Mouse (Mus musculus): ENCODE measurements around the gene Smco4. TPM values are rescaled to one million over a fixed set of nuclear protein-coding genes. Genes with fewer than 3 reads are reported as not detected.

Gene Smco4
- polyA plus RNA-seq, 1 experiment: 32.0 TPM

DNA sequence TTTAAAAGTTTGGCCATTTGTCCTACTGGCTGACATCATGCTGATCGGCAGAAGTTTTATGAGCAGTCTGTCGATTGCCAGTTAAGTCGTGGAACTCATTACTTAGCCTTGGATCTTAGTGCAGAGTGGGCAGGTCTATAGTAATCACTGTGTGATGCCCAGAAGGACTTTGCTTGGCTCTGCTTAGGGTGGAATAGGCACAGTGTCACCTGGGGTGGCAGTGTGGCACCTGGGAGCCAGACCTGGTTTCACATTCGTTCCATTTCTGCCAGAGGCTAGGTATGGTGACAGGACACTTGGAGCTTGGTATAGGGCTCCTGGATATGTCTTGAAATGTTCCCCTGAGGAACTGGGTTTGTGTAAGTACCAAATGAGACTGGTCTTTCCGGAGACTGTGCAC lies 6.8 kb downstream of the Smco4 start:
- WGBS: 51% methylated on average over 5 of the region's 5 CpGs
- H3K4me1 ChIP-seq (ENCODE audit: control insufficient read depth, insufficient read depth, low read length): peaks cover 40% of the 10 kb centered on the region
- H3K27ac ChIP-seq (ENCODE audit: insufficient read depth, low read depth, low read length): no peak overlapping the region
- H3K27me3 ChIP-seq (replicated peaks; ENCODE audit: control insufficient read depth, insufficient read depth, low read length): no peaks in the 10 kb centered on the region
- DNase-seq: no peak
- H3K36me3 ChIP-seq (ENCODE audit: control insufficient read depth, insufficient read depth, low read length): no peaks in the 10 kb centered on the region
- TF ChIP-seq CTCF (conservative IDR thresholded peaks at IDR 0.05; ENCODE audit: insufficient read depth, insufficient read length, low read depth, low read length): no peak
- no peak for TF ChIP-seq POLR2A (IDR thresholded peaks at IDR 0.05; ENCODE audit: low read depth, low read length)
- no peak overlapping the region for H3K4me3 ChIP-seq (ENCODE audit: insufficient read depth, low read depth, low read length)

DNA sequence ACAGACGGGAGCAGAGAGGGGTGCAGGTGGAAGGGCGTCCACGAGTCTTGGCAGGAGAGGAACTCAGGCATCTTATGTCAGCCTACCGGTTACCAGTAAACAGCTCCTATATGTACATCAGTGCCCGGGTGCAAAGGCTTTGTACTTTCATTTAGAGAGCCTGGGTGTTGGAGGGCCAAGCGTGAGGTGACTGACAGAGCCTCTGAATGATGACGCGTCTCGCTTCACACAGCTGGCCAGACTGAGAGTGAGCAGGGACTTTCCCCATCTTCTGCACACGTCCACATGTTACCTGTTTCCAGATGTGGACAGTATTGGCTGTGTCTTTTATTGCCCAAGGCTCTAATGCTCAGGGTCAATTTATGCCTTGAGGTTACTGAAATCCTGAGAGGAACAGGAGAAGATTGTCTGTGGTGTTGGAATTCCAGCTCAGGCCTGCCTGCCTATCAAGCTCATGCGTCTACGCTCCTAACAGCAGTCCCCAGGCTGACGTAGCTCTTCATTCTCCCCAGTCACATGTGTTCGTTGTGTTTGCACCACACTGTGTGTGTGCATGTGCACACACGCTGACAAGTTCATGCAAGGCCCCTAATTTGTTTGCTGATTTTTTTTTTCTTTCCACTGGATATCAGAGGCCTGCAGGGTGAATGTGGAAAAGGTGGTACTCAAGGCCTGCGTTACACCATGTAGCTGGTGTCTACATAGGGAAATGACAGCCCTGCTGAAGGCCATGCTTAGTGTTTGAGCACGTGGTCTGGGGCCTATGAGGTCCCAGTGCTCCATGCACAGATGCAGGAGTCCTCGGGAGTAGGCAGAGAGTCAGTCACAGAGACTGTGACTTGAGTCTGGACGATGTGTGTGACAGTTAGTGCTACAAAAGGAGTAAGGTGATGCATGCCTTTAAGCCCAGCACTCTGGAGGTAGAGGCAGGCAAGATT lies 8.4 kb downstream of the Smco4 start:
- no peaks in the 10 kb centered on the region for H3K36me3 ChIP-seq (ENCODE audit: control insufficient read depth, insufficient read depth, low read length)
- H3K27me3 ChIP-seq (replicated peaks; ENCODE audit: control insufficient read depth, insufficient read depth, low read length): no peaks in the 10 kb centered on the region
- TF ChIP-seq CTCF (conservative IDR thresholded peaks at IDR 0.05; ENCODE audit: insufficient read depth, insufficient read length, low read depth, low read length) (no peak), POLR2A (IDR thresholded peaks at IDR 0.05; ENCODE audit: low read depth, low read length) (no peak)
- H3K4me3 ChIP-seq (ENCODE audit: insufficient read depth, low read depth, low read length): no peak overlapping the region
- peak overlapping the region; percentile 45 for H3K27ac ChIP-seq (ENCODE audit: insufficient read depth, low read depth, low read length)
- H3K4me1 ChIP-seq (ENCODE audit: control insufficient read depth, insufficient read depth, low read length): peaks cover 46% of the 10 kb centered on the region
- DNase-seq: no peak
- WGBS: 82% methylated on average over 19 of the region's 19 CpGs

DNA sequence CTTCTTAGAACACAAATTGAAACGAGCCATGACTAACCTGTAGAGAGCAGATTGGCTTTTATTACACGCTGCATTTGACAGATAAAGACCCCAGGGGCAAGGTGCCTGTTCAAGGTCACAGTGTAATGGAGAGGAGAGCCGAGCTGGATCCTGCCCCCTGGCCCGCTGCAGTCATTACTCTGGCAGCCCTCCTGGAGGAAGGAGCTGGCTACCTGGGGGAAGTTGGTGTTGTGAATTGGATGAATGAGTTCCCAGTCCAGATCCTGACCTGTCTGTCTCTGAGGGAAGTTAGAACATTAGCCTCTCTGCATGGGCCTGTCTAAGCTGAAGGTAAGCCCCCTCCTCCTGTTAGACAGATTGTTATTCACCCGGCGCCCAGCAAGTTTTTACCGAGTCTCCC lies 9.2 kb downstream of the Smco4 start:
- no peaks in the 10 kb centered on the region for H3K27me3 ChIP-seq (replicated peaks; ENCODE audit: control insufficient read depth, insufficient read depth, low read length)
- peak overlapping the region; percentile 45 for H3K27ac ChIP-seq (ENCODE audit: insufficient read depth, low read depth, low read length)

DNA sequence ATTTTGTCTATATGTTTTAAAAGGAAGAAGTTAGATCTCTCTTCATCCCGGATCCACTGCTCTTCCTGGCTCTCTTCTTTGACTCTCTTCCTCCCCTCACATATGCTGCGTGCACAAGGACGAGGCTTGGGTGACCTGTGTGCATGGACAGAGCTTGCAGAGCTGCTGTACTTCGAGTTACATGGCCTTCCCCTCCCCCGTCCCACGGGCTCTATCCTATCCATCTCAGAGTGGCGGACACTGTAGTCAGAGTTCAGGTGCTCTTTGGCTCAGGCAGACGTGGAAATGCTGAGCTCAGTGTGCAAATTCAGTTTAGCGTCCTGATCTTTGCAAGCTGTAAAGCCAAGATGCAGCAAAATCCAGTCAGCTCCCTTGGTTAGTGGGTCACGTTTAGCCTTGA lies 10.1 kb downstream of the Smco4 start:
- Histone ChIP-seq H3K4me3 (ENCODE audit: insufficient read depth, low read depth, low read length) (no peak overlapping the region), H3K27me3 (replicated peaks; ENCODE audit: control insufficient read depth, insufficient read depth, low read length) (no peaks in the 10 kb centered on the region), H3K4me1 (ENCODE audit: control insufficient read depth, insufficient read depth, low read length) (peaks cover 55% of the 10 kb centered on the region), H3K27ac (ENCODE audit: insufficient read depth, low read depth, low read length) (peak overlapping the region; percentile 45; the same call in 1 of the 2 replicates), H3K36me3 (ENCODE audit: control insufficient read depth, insufficient read depth, low read length) (no peaks in the 10 kb centered on the region)
- DNase-seq: no peak
- WGBS: 53% methylated on average over 10 of the region's 10 CpGs
- TF ChIP-seq CTCF (conservative IDR thresholded peaks at IDR 0.05; ENCODE audit: insufficient read depth, insufficient read length, low read depth, low read length) (no peak), POLR2A (IDR thresholded peaks at IDR 0.05; ENCODE audit: low read depth, low read length) (no peak)

More for the DNA sequence above, 9.2 kb downstream of the Smco4 start:
- 47% methylated on average over 7 of the region's 7 CpGs for WGBS
- DNase-seq: peak; percentile 47
- TF ChIP-seq CTCF (conservative IDR thresholded peaks at IDR 0.05; ENCODE audit: insufficient read depth, insufficient read length, low read depth, low read length) (no peak), POLR2A (IDR thresholded peaks at IDR 0.05; ENCODE audit: low read depth, low read length) (no peak)
- Histone ChIP-seq H3K4me3 (ENCODE audit: insufficient read depth, low read depth, low read length) (no peak overlapping the region), H3K36me3 (ENCODE audit: control insufficient read depth, insufficient read depth, low read length) (no peaks in the 10 kb centered on the region), H3K4me1 (ENCODE audit: control insufficient read depth, insufficient read depth, low read length) (peaks cover 51% of the 10 kb centered on the region)

DNA sequence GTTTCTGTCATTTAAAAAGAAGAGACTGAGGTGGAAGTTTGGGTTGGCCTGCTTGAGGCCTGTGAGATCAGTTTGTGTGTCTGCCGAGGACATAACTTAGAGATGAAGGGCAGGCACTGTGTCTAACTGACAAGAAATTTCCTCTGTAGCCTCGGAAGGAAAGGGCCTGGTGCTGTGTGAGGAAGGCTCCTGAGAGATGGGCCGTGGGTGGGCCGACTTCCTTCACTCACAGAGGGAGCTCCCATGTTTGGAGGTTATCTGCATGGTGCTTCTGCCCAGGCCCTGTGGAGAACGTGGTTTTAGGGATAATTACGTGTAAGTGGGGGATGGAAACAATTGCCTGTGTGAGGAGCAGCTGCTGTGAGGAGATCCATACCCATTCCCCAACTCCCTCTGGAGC lies 10.6 kb downstream of the Smco4 start:
- Histone ChIP-seq H3K36me3 (ENCODE audit: control insufficient read depth, insufficient read depth, low read length) (no peaks in the 10 kb centered on the region), H3K4me3 (ENCODE audit: insufficient read depth, low read depth, low read length) (no peak overlapping the region), H3K27me3 (replicated peaks; ENCODE audit: control insufficient read depth, insufficient read depth, low read length) (no peaks in the 10 kb centered on the region), H3K27ac (ENCODE audit: insufficient read depth, low read depth, low read length) (peak overlapping the region; percentile 45), H3K4me1 (ENCODE audit: control insufficient read depth, insufficient read depth, low read length) (peaks cover 54% of the 10 kb centered on the region)
- TF ChIP-seq CTCF (conservative IDR thresholded peaks at IDR 0.05; ENCODE audit: insufficient read depth, insufficient read length, low read depth, low read length): no peak
- TF ChIP-seq POLR2A (IDR thresholded peaks at IDR 0.05; ENCODE audit: low read depth, low read length): no peak
- peak; percentile 56 for DNase-seq
- 52% methylated on average over 6 of the region's 6 CpGs for WGBS

DNA sequence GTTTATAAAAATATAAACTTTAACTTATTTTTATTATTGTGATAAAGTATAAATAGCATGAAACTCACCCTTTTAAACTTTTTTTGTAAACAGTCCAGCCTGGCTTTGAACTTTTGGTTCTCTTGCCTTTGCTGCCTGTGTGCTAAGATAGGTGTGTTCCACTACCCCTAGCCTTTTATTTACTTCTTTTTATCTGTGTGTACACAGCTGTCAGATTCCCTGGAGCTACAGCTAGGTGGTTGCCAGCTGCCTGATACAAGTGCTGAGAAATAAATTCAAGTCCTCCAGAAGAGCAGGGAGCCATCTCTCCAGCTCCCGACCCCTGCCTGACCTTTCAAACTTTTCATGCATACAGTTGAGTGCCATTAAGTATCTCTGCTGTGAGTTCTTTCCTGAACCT lies 12.1 kb downstream of the Smco4 start:
- TF ChIP-seq POLR2A (IDR thresholded peaks at IDR 0.05; ENCODE audit: low read depth, low read length): no peak
- TF ChIP-seq CTCF (conservative IDR thresholded peaks at IDR 0.05; ENCODE audit: insufficient read depth, insufficient read length, low read depth, low read length): no peak
- no peak for DNase-seq
- peaks cover 54% of the 10 kb centered on the region for H3K4me1 ChIP-seq (ENCODE audit: control insufficient read depth, insufficient read depth, low read length)
- no peaks in the 10 kb centered on the region for H3K36me3 ChIP-seq (ENCODE audit: control insufficient read depth, insufficient read depth, low read length)
- H3K27me3 ChIP-seq (replicated peaks; ENCODE audit: control insufficient read depth, insufficient read depth, low read length): no peaks in the 10 kb centered on the region
- 16% methylated on average over 1 of the region's 1 CpGs for WGBS
- H3K4me3 ChIP-seq (ENCODE audit: insufficient read depth, low read depth, low read length): no peak overlapping the region
- H3K27ac ChIP-seq (ENCODE audit: insufficient read depth, low read depth, low read length): peak overlapping the region; percentile 42

DNA sequence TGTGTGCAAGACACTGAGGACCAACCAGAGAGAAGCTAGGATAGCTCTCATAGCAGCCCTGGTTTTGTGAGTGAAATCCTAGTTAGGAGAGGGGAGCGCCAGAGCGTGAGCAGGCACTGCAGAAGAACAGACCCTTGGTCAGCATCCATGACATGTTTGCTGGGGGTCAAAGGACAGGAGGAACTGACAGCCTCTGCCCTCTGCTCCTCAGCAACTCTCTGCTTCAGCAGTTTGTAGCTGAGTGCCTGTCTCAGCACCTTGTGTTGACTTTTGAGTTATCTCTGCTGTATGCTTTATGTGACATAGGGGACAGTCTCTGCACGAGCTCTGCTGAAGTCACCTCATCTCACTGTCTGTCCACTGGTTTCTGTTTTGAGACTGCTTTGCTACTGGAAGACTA lies 13.6 kb downstream of the Smco4 start:
- Histone ChIP-seq H3K27ac (ENCODE audit: insufficient read depth, low read depth, low read length) (peak overlapping the region; percentile 79), H3K36me3 (ENCODE audit: control insufficient read depth, insufficient read depth, low read length) (no peaks in the 10 kb centered on the region), H3K4me1 (ENCODE audit: control insufficient read depth, insufficient read depth, low read length) (peaks cover 53% of the 10 kb centered on the region), H3K4me3 (ENCODE audit: insufficient read depth, low read depth, low read length) (no peak overlapping the region), H3K27me3 (replicated peaks; ENCODE audit: control insufficient read depth, insufficient read depth, low read length) (no peaks in the 10 kb centered on the region)
- DNase-seq: peak; percentile 84
- WGBS: 52% methylated on average over 3 of the region's 3 CpGs
- TF ChIP-seq POLR2A (IDR thresholded peaks at IDR 0.05; ENCODE audit: low read depth, low read length) (no peak), CTCF (conservative IDR thresholded peaks at IDR 0.05; ENCODE audit: insufficient read depth, insufficient read length, low read depth, low read length) (no peak)
